Mouse (Mus musculus) cerebellum, adult 11-12 months (tissue): ENCODE measurements at regions not wholly inside any gene's neighbourhood (a gene's known extent, or its start where the extent isn't known, plus 50 kb on each side); places are given as distances from the start of the nearest gene placed in this dataset.
A peak's percentile ranks its signal among the peaks of the same experiment; 100 is the strongest.

ENCODE experiments used
- DNase-seq: peaks from one replicate; pipeline ENCODE4 v3.0.0; 2022

- DNase-seq, result no peak
Measured at GRCm38 (mm10) chr10:47742088-47742487, 2046.5 kb downstream of the Grik2 start.

- no peak for DNase-seq
Measured at GRCm38 (mm10) chr10:47741667-47742066, 2046.9 kb downstream of the Grik2 start.

DNA sequence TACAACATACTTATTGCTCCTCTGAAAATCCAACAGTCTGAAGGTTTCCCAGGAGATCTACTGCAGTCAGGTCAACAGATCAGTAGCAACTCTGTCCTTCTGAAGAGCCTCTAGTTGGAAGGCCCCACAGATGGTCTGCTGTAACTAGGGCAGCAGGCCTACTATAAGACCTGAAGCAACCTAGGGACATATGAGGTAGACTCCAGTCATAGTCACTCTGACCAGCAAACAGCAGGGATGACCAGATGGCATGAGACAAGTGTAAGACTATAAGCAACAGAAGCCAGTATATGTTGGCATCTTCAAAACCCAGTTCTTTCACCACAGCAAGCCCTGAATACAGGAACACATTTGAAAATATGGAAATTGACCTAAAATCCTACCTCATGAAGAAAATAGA lies 2079.8 kb downstream of the Grik2 start:
- DNase-seq, result peak; percentile 41
